Mouse (Mus musculus) neural tube, embryonic 11.5 days (tissue): ENCODE results near the gene Lrrc8d. TPM values are rescaled to one million over a fixed set of nuclear protein-coding genes. Genes with fewer than 3 reads are reported as not detected.
A peak's percentile ranks its signal among the peaks of the same experiment; 100 is the strongest.

Experiments
- ATAC-seq: fragments of 200-750 bp; cut with Nextera tagmentation; 2 replicates; pipeline ENCODE4 v1.8.0; 2017; ENCODE audit warnings: moderate number of reproducible peaks, mild to moderate bottlenecking, moderate TSS enrichment, moderate library complexity; ENCODE audit not compliant: insufficient read depth, low FRiP score, low TSS enrichment
- DNase-seq: peaks from one replicate; pipeline ENCODE4 v3.0.0-alpha.2; 2015; ENCODE audit warnings: low spot score
- H3K27ac ChIP-seq: fragments of 300-500 bp; sonication (generic); 2 replicates; pipeline ENCODE4 v1.5.1; 2014; ENCODE audit warnings: low read depth, mild to moderate bottlenecking, low read length
- H3K27me3 ChIP-seq: fragments of 300-500 bp; sonication (generic); 2 replicates; pipeline ENCODE4 v1.6.1; 2014; ENCODE audit warnings: mild to moderate bottlenecking, low read length, mixed read lengths; ENCODE audit not compliant: control insufficient read depth, insufficient read depth
- H3K36me3 ChIP-seq: fragments of 300-500 bp; sonication (generic); 2 replicates; pipeline ENCODE4 v1.6.1; 2014; ENCODE audit warnings: mild to moderate bottlenecking, low read length, moderate library complexity, mixed read lengths; ENCODE audit not compliant: control insufficient read depth, insufficient read depth
- H3K4me1 ChIP-seq: fragments of 300-500 bp; sonication (generic); 2 replicates; pipeline ENCODE4 v1.6.1; 2014; ENCODE audit warnings: low read length, mixed read lengths; ENCODE audit not compliant: control insufficient read depth, insufficient read depth
- H3K4me2 ChIP-seq: fragments of 300-500 bp; sonication (generic); 2 replicates; pipeline ENCODE4 v1.6.1; 2014; ENCODE audit warnings: low read depth, mild to moderate bottlenecking, moderate library complexity
- H3K4me3 ChIP-seq: fragments of 300-500 bp; sonication (generic); 2 replicates; pipeline ENCODE4 v1.5.1; 2014; ENCODE audit warnings: low read depth, low read length
- H3K9ac ChIP-seq: fragments of 300-500 bp; sonication (generic); 2 replicates; pipeline ENCODE4 v1.6.1; 2014; ENCODE audit warnings: mild to moderate bottlenecking, low read length
- H3K9me3 ChIP-seq: fragments of 300-500 bp; sonication (generic); 2 replicates; pipeline ENCODE4 v1.6.1; 2016; ENCODE audit warnings: low read length; ENCODE audit not compliant: control insufficient read depth
- WGBS: fragments of 180-500 bp; shearing (Covaris S2); extraction: QIAGEN DNeasy Blood & Tissue Kit; methylation state at CpG from one replicate; pipeline ENCODE4 v1.1.7; 2014; 5-methylcytosine and 5-hydroxymethylcytosine counted together
- polyA plus RNA-seq: library from polyadenylated mRNA; unstranded; fragments of >200 nt; fragmentation: Nextera tagmentation; extraction: Ambion mirVana; gene quantifications from 2 replicates; pipeline ENCODE4 v1.2.1, GENCODE M21; 2014

Gene Lrrc8d
- polyA plus RNA-seq, 1 experiment from 2014 or later = 28.6 TPM

DNA sequence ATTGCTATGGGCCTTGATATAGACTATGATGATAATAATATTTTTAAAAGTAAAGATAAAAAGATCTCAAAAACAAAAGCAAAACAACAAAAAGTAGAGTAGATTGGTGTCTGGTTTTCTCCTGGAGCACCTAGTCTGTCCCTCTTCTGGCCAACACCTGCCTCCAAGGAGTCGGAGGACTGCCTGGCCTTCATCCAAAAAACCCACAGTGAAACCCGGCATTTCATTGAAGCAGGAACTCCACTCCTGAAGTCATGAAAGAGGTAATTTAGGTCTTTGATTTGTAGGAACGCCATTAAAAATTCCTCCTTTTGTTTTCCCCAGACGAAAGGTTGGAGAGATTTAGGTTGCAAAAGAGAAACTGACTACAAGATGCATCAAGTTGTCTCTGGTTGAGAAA lies 167.7 kb downstream of the Lrrc8d start:
- no peaks in the 10 kb centered on the region for H3K36me3 ChIP-seq
- peaks cover 5% of the 10 kb centered on the region; the same call in 1 of the 2 replicates for H3K4me1 ChIP-seq
- no peak overlapping the region for H3K9ac ChIP-seq
- peak; percentile 13; the same call in 1 of the 2 replicates for ATAC-seq
- H3K4me2 ChIP-seq = no peak overlapping the region
- WGBS = 45% methylated on average over 4 of the region's 4 CpGs
- no peak overlapping the region for H3K4me3 ChIP-seq
- no peak for DNase-seq
- H3K27me3 ChIP-seq = no peaks in the 10 kb centered on the region
- no peaks in the 10 kb centered on the region for H3K9me3 ChIP-seq
- H3K27ac ChIP-seq = no peak overlapping the region

DNA sequence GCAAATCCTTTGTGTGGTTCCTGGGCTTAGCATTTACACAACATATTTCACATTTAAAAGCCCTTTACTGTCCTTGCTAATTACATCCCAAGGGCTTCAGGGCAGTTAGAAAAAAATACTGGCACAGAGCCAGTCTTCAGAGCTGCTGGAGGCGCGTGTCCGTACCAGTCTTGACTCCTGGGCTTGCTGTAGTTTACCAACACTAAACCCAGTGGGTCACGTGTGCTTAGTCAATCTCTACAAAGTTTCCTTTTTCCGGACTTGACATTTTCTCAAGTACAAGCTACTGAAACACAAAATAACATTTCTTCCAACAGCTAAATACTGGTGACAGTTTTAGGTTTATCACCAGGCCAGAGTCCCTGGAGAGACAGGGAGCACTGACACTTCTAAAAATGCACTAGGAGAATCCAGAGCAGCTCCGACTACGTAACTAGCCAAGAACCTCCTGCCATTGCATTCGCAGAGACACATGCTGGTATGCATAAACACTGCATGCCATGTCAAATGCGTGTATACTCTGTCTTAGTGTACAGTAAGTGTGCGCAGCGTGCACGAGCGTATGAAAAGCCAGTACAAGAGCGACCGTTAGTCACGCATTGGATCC lies 168.2 kb downstream of the Lrrc8d start:
- Histone ChIP-seq H3K9ac (no peak overlapping the region), H3K4me2 (no peak overlapping the region), H3K4me1 (peaks cover 5% of the 10 kb centered on the region; the same call in 1 of the 2 replicates), H3K27me3 (no peaks in the 10 kb centered on the region), H3K27ac (no peak overlapping the region), H3K9me3 (no peaks in the 10 kb centered on the region), H3K4me3 (no peak overlapping the region), H3K36me3 (no peaks in the 10 kb centered on the region)
- DNase-seq = peak; percentile 35
- peak; percentile 81 for ATAC-seq
- WGBS = 77% methylated on average over 16 of the region's 16 CpGs

DNA sequence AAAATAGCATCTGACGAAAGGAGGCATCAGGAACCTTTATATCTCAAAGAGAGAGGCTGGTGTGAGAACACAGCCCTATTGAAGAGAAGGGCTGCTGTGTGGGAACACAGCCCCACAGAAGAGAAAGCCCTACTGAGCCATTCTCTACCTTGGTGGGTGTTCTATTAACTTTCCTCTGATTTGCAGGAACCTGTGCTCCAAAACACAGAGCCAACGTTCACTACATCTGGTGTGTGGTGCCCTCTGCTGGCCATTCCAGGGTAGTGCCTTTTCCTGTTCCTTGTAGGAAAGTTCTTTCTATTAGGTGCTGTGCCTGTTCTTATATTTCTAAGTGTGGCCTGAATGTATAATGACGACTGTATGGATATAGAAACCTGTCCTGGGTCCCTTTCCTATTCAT lies 168.8 kb downstream of the Lrrc8d start:
- no peak overlapping the region for H3K27ac ChIP-seq
- H3K4me1 ChIP-seq = peaks cover 5% of the 10 kb centered on the region; the same call in 1 of the 2 replicates
- 29% methylated on average over 3 of the region's 3 CpGs for WGBS
- DNase-seq = peak; percentile 82
- H3K9ac ChIP-seq = no peak overlapping the region
- H3K27me3 ChIP-seq = no peaks in the 10 kb centered on the region
- H3K9me3 ChIP-seq = no peaks in the 10 kb centered on the region
- H3K4me3 ChIP-seq = no peak overlapping the region
- no peaks in the 10 kb centered on the region for H3K36me3 ChIP-seq
- ATAC-seq = peak; percentile 72; the same call in 1 of the 2 replicates
- no peak overlapping the region for H3K4me2 ChIP-seq

DNA sequence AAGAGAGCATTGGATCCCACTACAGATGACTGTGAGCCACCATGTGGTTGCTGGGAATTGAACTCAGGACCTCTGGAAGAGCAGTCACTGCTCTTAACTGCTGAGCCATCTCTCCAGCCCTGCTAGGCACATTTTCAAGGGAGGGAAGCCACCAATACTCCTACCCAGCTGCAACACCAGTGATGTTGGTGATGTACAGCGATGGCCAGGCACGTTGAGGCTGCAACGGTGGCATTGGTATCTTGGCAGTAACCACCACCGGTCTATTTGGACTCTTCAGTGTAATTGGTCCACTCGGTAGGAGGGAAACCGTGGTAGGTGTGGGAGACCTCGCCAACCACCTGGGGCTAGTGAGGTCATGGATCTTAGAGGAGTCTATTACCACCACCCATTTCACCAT lies 170.0 kb downstream of the Lrrc8d start:
- Histone ChIP-seq H3K36me3 (no peaks in the 10 kb centered on the region), H3K27me3 (no peaks in the 10 kb centered on the region), H3K9me3 (no peaks in the 10 kb centered on the region), H3K9ac (no peak overlapping the region), H3K4me1 (peaks cover 5% of the 10 kb centered on the region; the same call in 1 of the 2 replicates), H3K27ac (no peak overlapping the region), H3K4me3 (no peak overlapping the region), H3K4me2 (no peak overlapping the region)
- DNase-seq (no peak), ATAC-seq (no peak)
- WGBS = 83% methylated on average over 7 of the region's 7 CpGs

DNA sequence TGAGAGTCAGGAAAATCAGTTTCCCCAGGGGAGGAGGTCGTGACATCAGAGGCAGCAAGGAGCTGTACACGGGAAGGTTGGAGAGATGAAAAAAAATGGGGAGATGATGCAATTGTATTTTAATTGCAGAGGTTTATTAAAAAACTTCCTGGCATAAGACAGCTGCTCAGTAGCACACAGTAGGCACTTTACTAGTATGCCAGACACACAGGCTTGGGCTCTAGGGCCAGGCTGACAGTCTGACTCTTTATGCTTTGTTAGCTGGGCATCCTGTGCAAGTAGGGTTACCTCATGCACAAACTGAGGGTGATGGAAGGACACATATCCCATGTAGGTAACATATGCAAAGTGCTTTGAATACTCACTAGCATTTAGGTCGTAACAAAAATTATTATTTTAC lies 171.4 kb downstream of the Lrrc8d start:
- Histone ChIP-seq H3K4me2 (no peak overlapping the region), H3K4me1 (peaks cover 7% of the 10 kb centered on the region; the same call in 1 of the 2 replicates), H3K36me3 (no peaks in the 10 kb centered on the region), H3K4me3 (no peak overlapping the region), H3K27me3 (no peaks in the 10 kb centered on the region), H3K9me3 (no peaks in the 10 kb centered on the region), H3K9ac (no peak overlapping the region), H3K27ac (no peak overlapping the region)
- DNase-seq = no peak
- 82% methylated on average over 3 of the region's 3 CpGs for WGBS
- no peak for ATAC-seq

DNA sequence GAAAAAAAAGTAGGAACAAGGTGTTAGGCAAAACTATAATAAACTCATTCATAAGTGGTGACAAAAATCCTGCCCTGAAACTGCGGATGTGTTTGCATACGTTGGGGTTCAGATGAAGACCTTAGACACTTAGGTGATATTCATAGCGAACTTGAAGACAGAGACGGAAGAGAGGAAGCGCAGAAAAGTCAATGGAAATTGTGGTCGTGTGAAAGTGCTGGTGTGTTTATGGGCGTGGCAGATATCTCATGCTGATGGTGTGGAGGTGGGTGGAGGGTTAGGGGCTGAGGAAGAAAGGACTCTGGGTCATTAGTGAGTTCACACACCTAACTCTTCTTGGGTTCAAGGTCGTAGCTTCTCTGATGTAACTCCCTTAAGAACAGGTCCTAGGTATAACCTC lies 172.4 kb downstream of the Lrrc8d start:
- 84% methylated on average over 8 of the region's 8 CpGs for WGBS
- H3K4me1 ChIP-seq = peaks cover 7% of the 10 kb centered on the region; the same call in 1 of the 2 replicates
- no peak overlapping the region for H3K4me2 ChIP-seq
- H3K9me3 ChIP-seq = no peaks in the 10 kb centered on the region
- H3K27me3 ChIP-seq = no peaks in the 10 kb centered on the region
- ATAC-seq (no peak), DNase-seq (no peak)
- no peak overlapping the region for H3K9ac ChIP-seq
- no peaks in the 10 kb centered on the region for H3K36me3 ChIP-seq
- no peak overlapping the region for H3K4me3 ChIP-seq
- no peak overlapping the region for H3K27ac ChIP-seq

DNA sequence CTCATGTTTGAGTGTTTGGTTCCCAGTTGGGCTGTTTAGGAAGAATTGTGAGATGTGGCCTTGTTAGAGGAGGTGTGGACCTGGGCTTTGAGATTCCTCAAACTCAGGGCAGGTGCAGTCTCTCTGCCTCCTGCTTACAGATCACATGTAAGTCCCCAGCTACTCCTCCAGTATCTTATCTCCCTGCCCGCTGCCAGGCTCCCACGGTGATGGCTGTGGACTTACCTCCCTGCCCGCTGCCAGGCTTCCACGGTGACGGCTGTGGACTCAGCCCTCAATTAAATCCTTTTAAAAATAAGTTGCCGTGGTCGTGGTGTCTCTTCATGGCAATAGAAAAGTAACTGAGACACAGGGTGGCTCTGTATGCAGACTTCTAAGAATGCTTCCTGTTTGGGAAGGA lies 173.1 kb downstream of the Lrrc8d start:
- peaks cover 10% of the 10 kb centered on the region; the same call in 1 of the 2 replicates for H3K4me1 ChIP-seq
- H3K4me2 ChIP-seq = no peak overlapping the region
- no peak overlapping the region for H3K4me3 ChIP-seq
- H3K9me3 ChIP-seq = no peaks in the 10 kb centered on the region
- H3K36me3 ChIP-seq = no peaks in the 10 kb centered on the region
- DNase-seq = no peak
- H3K27me3 ChIP-seq = no peaks in the 10 kb centered on the region
- no peak for ATAC-seq
- no peak overlapping the region for H3K27ac ChIP-seq
- WGBS = 72% methylated on average over 7 of the region's 7 CpGs
- H3K9ac ChIP-seq = no peak overlapping the region

DNA sequence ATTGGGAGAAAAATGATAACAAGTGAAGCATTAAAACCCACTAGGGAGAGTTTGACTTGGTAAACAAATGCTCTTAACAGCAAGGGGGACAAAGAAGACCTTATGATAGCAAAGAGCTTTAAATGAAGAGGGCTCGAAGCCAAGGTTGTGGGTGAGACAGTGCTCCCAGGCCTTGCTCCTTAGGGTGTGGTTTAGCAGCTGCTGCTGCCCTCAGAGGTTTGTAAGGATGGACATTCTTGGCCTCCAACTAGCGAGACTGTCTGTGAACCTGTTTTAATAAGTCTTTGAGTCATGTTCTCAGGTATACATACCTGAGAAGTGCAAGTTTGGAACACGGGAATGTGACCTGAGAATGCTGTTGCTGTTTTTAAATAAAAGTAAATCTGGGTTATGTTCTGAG lies 174.0 kb downstream of the Lrrc8d start:
- WGBS = 74% methylated on average over 3 of the region's 3 CpGs
- H3K9me3 ChIP-seq = no peaks in the 10 kb centered on the region

DNA sequence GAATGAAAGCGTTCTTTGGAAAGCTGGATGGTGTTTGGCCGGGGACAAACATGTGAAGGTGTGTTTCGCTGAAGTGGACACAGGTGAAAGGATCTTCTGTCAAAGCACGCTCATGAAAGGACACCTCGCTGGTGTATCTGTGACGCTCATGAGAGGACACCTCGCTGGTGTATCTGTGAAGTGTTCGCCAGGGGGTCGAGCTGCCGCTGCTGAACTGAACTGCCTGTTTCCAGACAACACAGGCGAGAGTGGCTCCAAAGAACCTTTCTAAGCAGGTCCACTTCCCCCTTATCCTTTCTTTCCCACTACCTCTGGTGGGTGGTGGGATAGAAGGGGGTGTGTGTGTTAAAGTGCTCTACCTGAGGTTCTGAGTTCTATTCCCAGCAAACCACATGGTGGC lies 174.7 kb downstream of the Lrrc8d start:
- Histone ChIP-seq H3K27ac (no peak overlapping the region), H3K4me1 (peaks cover 12% of the 10 kb centered on the region; the same call in 1 of the 2 replicates), H3K36me3 (no peaks in the 10 kb centered on the region), H3K9me3 (no peaks in the 10 kb centered on the region), H3K4me2 (no peak overlapping the region), H3K9ac (no peak overlapping the region), H3K4me3 (no peak overlapping the region), H3K27me3 (no peaks in the 10 kb centered on the region)
- 93% methylated on average over 11 of the region's 11 CpGs for WGBS
- DNase-seq = no peak
- ATAC-seq = no peak

More for the DNA sequence above, 174.0 kb downstream of the Lrrc8d start:
- Histone ChIP-seq H3K4me3 (no peak overlapping the region), H3K4me1 (peaks cover 12% of the 10 kb centered on the region; the same call in 1 of the 2 replicates), H3K9ac (no peak overlapping the region), H3K36me3 (no peaks in the 10 kb centered on the region), H3K27ac (no peak overlapping the region), H3K4me2 (no peak overlapping the region), H3K27me3 (no peaks in the 10 kb centered on the region)
- ATAC-seq = no peak
- no peak for DNase-seq
